Mouse (Mus musculus) E14TG2a.4 (cell line): Measurements from ENCODE around the gene Gnb2.

Source experiments
- H3K27me3 ChIP-seq: 2 replicates; pipeline ENCODE4 v1.6.1; 2014; ENCODE audit warnings: low read length, control low read depth; ENCODE audit not compliant: insufficient read depth
- H3K36me3 ChIP-seq: 2 replicates; pipeline ENCODE4 v1.6.1; 2014; ENCODE audit warnings: low read length, control low read depth; ENCODE audit not compliant: insufficient read depth
- H3K4me1 ChIP-seq: replicated peaks from 2 replicates; pipeline ENCODE4 v1.6.1; 2014; ENCODE audit warnings: low read depth, low read length, control low read depth
- H3K4me3 ChIP-seq: replicated peaks from 2 replicates; pipeline ENCODE4 v1.5.1; 2014; ENCODE audit warnings: mild to moderate bottlenecking, low read length
- H3K9me3 ChIP-seq: 2 replicates; pipeline ENCODE4 v1.6.1; 2014; ENCODE audit warnings: low read length, control low read depth
- CTCF ChIP-seq: conservative IDR thresholded peaks from 2 replicates; pipeline ENCODE4 v1.5.1; 2014; ENCODE audit warnings: low read length
- NANOG ChIP-seq: IDR thresholded peaks from 2 replicates; pipeline ENCODE4 v1.6.1; 2014; ENCODE audit warnings: borderline replicate concordance, low read length, mixed read lengths
- POU5F1 ChIP-seq: IDR thresholded peaks from 2 replicates; pipeline ENCODE4 v1.6.1; 2014; ENCODE audit warnings: low read length, borderline replicate concordance

Gnb2 gene

DNA sequence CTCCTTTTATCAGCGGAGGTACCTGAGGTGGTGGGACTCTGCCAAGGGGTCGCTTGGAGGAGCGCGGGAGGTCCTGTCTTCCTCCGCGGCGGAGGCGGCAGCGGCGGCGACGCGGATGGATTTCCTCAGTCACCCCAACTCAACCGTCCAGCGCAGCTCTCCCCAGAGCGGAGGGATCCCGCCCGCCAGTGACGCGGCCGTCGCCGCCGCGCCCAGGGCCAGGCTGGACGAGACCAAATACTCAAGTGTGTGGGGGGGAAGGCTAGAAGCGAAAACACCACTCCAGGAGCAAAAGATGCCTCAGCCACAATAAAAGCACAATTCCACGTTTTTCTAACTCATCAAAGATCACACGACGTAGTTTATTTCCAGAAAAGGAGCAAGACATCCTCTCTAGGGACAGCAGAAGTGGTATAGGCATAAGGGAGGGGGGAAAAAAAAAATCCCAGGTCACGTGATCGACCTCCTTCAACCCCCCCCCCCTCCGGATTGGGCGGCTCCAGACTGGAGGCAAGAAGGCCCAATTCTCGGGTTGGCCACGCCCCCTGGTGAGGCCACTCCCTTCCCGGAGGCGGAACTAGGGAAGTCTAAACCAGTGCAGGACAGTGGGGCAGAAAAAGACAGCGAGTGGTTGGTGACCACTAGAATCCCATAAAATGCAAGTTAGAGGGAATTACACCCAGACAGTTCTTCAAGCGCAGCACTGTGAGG is at the start of gene Gnb2, which contains the start of gene Epo:
Gene Gnb2, minus strand, starts transcription at position 394 of the 711 bp plus-strand sequence.
Gene Epo, minus strand, starts transcription at position 126 of the 711 bp plus-strand sequence.
- peaks cover 46% of the 10 kb centered on the region for H3K4me1 ChIP-seq
- peaks cover 22% of the 10 kb centered on the region for H3K36me3 ChIP-seq
- no peaks in the 10 kb centered on the region for H3K9me3 ChIP-seq
- H3K4me3 ChIP-seq: peak within 1 kb of the TSS; percentile 89
- TF ChIP-seq CTCF: no peak
- TF ChIP-seq POU5F1: no peak
- no peak for TF ChIP-seq NANOG
- peaks cover 14% of the 10 kb centered on the region for H3K27me3 ChIP-seq

DNA sequence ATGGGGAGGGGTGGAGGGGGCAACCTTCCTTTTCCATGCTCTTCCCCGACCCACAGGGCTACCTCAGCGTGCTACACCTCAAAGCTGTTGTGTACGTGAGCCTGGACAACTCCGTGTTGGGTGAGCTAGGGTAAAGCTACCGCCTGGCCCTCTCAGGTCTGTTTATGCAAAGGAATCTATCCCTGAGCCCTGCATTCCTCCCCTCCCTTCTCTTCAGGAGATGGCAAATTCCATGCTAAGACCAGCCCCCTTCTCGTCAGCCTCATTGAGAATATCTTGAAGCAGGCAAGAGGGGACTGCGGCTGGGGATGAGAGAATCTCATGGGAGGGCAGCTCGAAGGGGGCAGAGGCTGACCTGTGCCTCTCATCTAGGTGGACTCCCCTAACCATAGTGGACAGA is 49.4 kb upstream of the Gnb2 start:
- peaks cover 42% of the 10 kb centered on the region for H3K4me1 ChIP-seq
- H3K36me3 ChIP-seq: no peaks in the 10 kb centered on the region
- peaks cover 39% of the 10 kb centered on the region for H3K27me3 ChIP-seq
- TF ChIP-seq POU5F1 (no peak), CTCF (no peak), NANOG (no peak)
- peak overlapping the region; percentile 68 for H3K4me3 ChIP-seq
- H3K9me3 ChIP-seq: no peaks in the 10 kb centered on the region

DNA sequence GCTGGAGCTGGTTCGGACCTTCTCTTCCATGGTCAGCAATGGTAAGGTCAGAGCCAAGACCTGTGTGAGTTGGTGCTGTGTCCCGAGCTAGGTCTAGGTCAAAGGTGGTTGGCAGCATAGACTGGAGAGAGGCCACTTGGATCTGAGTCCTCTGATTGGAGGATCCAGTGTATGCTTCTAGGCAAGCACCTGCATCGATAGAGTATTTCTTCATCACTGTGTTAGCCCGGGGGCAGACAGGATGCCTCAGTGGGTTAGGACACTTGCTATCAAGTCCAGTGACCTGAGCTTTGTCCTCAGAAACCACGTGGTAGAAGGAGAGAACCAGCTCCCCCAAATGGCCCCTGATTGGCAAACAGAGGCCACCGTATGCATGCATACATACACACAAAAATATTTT is 46.9 kb upstream of the Gnb2 start:
- no peak overlapping the region for H3K4me3 ChIP-seq
- H3K4me1 ChIP-seq: peaks cover 27% of the 10 kb centered on the region
- TF ChIP-seq CTCF (no peak), POU5F1 (no peak), NANOG (no peak)
- peaks cover 51% of the 10 kb centered on the region for H3K27me3 ChIP-seq
- H3K36me3 ChIP-seq: no peaks in the 10 kb centered on the region
- no peaks in the 10 kb centered on the region for H3K9me3 ChIP-seq

DNA sequence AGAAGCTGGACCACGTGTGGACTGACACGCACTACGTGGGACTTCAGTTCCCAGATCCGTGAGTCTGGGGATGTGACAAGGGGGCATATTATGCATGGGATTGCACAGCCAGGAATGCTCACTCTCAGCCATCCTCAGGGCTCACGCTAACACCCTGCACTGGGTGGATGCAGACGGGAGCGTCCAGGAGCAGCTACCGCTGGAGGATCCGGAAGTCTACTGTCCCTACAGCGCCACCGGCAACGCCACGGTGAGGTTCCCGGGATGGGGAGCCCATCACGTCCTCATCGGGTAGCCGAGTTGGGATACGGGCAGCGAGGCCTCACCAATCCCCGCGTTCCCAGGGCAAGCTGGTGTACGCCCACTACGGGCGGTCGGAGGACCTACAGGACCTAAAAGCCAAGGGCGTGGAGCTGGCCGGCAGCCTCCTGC is 41.2 kb upstream of the Gnb2 start:
- Histone ChIP-seq H3K36me3 (no peaks in the 10 kb centered on the region), H3K4me1 (peaks cover 33% of the 10 kb centered on the region), H3K9me3 (no peaks in the 10 kb centered on the region), H3K4me3 (peak overlapping the region; percentile 52; the same call in 1 of the 2 replicates), H3K27me3 (peaks cover 51% of the 10 kb centered on the region)
- TF ChIP-seq CTCF: peak; percentile 24
- no peak for TF ChIP-seq POU5F1

DNA sequence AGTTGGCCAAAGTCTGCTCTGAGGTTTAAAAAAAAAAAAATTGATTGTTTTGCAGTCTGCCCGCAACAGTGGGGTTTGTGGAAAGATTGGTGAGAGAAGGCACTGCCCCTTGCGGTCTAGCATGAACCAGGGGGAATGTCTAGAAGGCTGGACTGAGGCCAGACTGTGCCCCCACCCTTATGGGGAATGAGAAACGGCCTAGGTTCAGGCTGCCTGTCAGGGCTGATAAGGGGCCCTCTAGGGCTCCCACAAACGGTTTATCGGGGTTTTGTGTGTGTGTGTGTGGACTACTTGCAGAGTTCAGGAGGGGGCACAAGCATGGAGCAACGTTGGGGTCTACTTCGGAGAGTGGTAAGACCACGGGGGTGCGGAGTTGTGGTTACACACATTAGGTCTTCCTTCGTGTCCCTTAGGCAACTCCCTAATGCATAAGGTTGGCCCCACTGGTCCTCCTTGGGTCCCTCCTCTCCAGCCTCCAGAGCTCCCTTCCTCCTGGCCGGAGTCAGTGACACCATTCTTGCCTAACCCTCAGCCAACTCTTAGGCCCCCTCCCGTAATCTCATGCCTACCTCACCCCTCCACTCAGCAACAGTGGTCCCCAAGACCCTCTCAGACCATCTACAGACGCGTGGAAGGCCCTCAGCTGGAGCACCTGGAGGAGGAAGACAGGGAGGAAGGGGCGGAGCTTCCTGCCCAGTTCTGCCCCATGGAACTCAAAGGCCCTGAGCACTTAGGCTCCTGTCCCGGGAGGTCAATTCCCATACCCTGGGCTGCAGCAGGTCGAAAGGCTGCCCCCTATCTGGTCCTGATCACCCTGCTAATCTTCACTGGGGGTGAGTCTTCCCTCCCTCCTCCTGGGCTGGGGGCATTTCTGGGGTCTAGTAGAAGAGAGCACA is 37.6 kb upstream of the Gnb2 start:
- Histone ChIP-seq H3K9me3 (no peaks in the 10 kb centered on the region), H3K4me3 (no peak overlapping the region), H3K36me3 (no peaks in the 10 kb centered on the region), H3K4me1 (peaks cover 49% of the 10 kb centered on the region), H3K27me3 (peaks cover 50% of the 10 kb centered on the region)
- TF ChIP-seq NANOG: no peak

DNA sequence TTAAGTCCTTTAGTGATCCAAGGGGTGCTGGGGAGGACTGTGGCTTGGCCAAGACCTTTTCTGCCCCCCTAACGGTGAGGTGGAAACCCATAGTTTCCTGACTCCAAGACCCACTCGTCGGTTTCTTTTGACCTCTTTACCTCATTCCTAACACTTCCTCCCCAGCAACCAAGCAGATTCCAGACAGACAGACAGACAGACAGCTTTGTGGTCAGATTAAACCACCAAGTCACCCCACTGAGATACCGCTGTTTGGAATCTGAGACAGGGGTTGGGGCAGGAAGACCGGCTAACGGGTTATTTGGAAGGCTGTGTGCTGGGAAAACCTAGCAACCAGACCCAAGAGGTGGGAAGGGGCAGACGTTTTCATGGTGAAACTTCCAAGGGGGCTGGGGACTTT is 36.9 kb upstream of the Gnb2 start:
- no peaks in the 10 kb centered on the region for H3K9me3 ChIP-seq
- H3K36me3 ChIP-seq: no peaks in the 10 kb centered on the region
- H3K4me1 ChIP-seq: peaks cover 53% of the 10 kb centered on the region
- no peak overlapping the region for H3K4me3 ChIP-seq
- TF ChIP-seq NANOG (no peak), POU5F1 (no peak), CTCF (no peak)
- peaks cover 50% of the 10 kb centered on the region for H3K27me3 ChIP-seq

DNA sequence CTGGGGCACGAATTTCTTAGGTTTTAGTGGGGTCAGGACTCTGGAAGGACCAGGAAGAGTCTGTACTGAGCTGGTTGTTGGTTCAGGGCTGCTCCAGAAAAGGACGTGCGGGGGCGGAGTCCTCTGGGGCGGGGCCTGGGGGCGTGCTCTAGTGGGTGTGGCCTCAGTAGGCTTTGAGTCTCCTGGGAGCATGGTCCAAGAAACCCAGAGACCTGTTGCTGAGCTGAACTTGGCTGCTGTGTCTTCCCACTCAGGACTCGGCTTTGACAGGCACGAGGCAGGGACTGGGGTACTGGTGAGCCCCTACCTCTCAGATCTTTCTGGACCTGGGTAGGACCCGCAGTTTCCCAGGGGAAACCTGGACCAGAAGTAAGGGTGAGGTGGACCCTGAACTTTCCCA is 36.4 kb upstream of the Gnb2 start, which contains the start of gene Tfr2:
Gene Tfr2, plus strand, starts transcription at position 176 of the 400 bp plus-strand sequence.
- peak within 1 kb of the TSS; percentile 45; the same call in 1 of the 2 replicates for H3K4me3 ChIP-seq
- no peaks in the 10 kb centered on the region for H3K9me3 ChIP-seq
- no peak for TF ChIP-seq CTCF
- TF ChIP-seq POU5F1: no peak
- TF ChIP-seq NANOG: no peak
- H3K27me3 ChIP-seq: peaks cover 44% of the 10 kb centered on the region
- H3K4me1 ChIP-seq: peaks cover 50% of the 10 kb centered on the region
- no peaks in the 10 kb centered on the region for H3K36me3 ChIP-seq

DNA sequence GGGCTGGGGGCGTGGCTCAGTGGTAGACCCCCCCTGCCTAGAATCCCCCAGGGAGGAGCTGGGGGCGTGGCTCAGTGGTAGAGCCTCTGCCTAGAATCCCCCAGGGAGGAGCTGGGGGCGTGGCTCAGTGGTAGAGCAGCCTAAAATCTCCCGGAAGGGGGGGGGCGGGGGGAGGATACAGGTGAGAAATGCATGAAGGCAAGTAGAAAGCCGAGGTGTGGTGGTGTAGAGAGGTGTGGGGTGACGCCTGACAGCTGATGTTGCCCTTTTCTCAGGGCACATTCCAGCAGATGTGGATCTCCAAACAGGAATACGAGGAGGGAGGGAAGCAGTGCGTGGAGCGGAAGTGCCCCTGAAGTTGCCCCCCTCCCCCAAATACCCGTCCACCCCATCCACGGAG is 35.7 kb upstream of the Gnb2 start:
- Histone ChIP-seq H3K9me3 (no peaks in the 10 kb centered on the region), H3K4me3 (no peak overlapping the region; the same call in 1 of the 2 replicates), H3K27me3 (peaks cover 38% of the 10 kb centered on the region), H3K4me1 (peaks cover 48% of the 10 kb centered on the region), H3K36me3 (no peaks in the 10 kb centered on the region)
- TF ChIP-seq POU5F1 (no peak), CTCF (no peak), NANOG (no peak)
